Mouse (Mus musculus) T-cell, adult 2 months (primary cell): ENCODE results near the gene Rfx7.
"Not testable (repeated sequence)": the region's sequence is repeated elsewhere in the genome, so short reads cannot be mapped to it uniquely, and the experiment has no call there.

Experiments
- DNase-seq: peaks from one replicate; pipeline ENCODE4 v3.0.0; 2022; ENCODE audit warnings: low spot score

Rfx7 gene

DNA sequence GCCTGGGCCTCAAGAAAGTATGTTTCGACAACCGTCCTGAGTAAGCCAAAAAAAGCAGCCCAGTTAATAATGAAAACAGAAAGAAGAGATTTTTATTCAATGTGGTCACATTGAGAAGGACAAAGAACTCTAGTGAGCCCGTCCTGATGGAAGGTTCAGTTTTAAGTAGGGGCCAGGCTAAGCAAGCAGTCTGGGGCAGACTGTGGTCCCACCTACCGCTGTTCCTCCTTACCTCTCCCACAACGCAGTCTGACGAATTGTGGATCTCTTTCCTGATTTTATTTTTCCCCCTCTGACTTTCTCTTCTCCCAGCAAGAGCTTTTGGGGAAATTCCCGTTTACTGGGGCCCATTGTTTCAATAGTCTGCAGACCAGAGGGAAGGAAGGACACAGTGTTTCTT, 108.6 kb downstream of the Rfx7 start:
- no peak for DNase-seq

DNA sequence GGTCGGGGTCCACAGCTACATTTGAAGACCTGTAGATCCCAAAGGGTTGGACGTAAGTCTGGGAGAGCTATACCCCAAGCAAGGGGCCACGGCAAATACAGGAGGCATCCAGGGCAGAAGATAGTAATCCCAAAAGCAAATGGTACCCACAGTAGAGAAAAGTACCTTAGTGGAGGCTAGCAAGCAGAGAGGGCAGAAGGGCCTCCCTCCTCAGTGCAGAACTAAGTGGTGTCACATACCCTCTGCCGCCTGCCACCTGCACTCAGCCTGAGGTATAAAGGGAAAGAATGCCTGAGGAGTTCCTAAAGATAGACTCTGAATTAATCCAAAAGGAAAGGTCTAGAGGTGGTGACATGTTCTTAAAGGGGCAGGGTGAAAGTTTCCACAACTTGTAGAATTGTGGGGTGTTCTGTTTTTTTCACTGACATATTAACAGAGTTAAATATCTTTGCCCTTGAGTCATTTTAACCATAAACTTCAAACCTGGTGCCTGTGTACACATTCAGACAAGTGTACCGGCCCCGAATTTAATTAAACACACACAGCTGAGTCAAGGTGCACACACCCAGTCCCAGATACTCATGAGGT, 109.1 kb downstream of the Rfx7 start:
- no peak for DNase-seq

DNA sequence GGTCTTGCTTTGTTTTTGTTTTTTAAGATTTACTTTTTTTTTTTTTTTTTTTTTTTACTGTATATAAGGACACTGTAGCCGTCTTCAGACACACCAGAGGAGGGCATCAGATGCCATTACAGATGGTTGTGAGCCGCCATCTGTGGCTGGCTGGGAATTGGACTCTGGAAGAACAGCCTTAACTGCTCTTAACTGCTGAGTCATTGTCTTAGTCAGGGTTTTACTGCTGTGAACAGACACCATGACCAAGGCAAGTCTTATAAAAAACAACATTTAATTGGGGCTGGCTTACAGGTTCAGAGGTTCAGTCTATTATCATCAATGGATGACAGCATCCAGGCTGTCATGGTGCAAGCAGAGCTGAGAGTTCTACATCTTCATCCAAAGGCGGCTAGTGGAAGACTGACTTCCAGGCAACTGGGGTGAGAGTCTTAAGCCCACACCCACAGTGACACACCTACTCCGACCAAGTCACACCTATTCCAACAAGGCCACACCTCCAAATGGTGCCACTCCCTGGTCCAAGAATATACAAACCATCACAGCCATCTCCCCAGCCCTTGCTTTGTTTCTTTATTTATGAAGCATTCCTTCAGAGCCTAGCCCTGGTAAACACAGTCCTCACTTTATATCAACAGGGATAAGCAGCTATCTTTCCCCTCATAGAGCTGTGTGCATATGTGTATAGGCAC, 110.9 kb downstream of the Rfx7 start:
- DNase-seq = not testable (repeated sequence)

DNA sequence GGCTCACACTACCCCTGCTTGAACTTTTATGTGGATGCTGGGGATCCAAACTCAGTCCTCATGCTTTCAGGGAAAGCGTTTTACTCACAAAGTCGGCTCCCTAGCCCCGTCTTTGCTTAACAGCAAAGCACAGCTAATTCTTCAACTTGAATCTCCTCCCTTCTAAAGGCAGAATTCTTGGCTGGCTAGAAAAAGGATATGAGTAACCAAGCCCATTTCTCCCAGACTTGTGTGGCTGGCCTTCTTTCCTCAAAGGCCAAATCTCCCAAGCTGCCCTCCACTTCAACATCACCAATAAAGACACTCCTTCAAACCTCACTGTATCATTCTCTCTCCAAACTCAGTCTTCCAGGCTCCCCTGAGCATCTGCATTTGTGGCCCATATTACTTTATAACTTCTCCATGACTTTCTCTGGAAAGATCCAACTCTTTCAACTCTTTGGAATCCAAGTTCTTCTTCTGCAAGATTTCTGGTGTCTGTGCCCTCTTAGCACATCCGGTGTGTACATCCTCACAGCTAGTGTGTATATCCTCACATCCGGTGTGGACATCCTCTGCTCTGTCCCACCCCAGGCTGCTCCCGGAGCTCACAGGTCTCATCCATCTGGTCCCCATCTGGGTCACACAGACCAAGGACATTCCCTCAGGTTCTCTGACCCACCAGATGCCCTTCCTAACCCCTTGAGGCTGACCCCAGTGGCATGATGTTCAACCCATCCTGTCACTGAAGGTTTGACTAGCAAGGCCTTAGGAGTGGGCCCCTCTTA, 111.8 kb downstream of the Rfx7 start:
- no peak for DNase-seq

DNA sequence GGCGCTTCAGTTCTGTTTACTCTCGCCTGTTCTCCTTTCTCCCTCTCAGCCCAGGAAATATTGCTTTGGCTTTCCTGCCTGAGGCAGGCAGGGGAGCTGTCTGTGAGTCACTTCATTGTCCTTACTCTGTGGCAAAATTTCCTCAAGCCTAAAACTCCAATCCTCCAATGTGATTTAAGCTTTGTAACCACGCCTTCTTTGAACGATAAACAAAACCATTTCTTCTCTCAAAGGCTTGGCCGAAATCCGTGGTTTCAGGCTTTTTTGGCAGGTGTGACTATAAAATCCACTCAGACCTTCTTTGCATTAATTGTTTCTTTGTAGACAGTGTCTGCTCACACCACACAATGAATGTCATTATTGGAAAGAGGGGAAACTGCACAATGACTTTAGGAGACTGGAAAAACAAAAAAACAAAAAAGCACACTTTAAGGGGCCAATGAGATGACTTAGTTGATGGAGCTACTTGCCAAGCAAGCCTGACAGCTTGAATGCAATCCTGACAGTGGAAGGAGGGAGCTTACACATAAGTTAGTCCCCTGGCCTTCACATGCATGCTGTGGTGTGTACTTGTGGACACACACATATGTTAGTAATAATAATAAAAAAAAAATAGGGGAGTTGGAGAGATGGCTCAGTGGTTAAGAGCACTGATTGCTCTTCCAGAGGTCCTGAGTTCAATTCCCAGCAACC, 112.5 kb downstream of the Rfx7 start:
- DNase-seq = no peak

DNA sequence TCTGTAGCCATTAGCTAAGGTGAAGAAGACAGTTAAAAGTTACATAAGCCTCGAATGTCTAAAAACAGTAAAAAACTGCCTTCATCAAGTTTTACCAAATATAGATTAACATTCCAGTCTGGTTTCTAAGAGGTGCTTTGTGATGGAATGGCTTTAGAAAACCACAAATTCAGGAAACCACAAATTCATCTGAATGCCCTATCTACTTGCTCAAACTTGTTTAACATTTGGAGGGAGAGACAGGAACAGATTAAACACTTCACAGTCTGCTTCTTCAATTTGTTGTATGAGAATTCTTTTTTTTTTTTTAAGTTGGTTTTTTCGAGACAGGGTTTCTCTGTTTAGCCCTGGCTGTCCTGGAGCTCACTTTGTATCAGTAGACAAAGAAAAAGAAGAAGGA, 117.7 kb downstream of the Rfx7 start:
- no peak for DNase-seq

DNA sequence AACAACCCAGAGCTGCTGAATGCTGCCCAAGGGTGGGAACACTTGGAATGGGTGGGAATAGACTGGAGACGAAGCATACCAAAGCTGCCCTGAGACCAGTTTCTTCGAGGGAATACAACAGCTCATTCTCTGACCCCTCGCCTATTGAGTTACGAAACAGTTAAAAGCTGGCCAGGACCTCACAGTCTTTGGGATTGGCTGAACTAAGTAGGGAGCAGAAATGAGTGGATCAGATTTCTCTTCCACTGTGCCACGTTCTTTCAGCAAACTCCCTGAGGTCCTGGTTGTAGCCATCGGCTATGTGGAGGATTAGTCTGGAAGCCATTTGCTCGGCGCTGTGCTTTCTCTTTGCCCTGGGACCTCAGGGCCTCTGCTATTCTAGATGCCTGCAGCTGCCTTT, 120.9 kb downstream of the Rfx7 start:
- DNase-seq = no peak

DNA sequence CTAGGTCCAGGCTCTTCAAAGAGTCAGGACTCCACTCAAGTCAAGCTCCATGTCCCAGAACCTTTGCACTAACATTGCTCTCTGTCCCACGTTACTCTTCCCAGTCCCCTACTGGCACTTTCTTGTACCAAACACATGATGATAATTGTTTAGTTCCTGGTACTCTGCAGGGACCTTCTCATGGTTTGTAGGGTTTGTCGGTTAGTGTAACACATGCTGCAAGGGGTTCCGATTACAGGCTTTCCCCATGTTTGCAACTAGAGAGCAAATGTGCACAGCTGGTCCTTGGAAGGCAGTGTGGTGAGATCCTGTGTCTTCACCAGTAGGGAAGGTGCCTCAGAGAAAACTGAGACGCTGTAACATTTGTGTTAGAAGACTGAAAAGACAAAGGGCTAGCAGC, 121.5 kb downstream of the Rfx7 start:
- DNase-seq = no peak

DNA sequence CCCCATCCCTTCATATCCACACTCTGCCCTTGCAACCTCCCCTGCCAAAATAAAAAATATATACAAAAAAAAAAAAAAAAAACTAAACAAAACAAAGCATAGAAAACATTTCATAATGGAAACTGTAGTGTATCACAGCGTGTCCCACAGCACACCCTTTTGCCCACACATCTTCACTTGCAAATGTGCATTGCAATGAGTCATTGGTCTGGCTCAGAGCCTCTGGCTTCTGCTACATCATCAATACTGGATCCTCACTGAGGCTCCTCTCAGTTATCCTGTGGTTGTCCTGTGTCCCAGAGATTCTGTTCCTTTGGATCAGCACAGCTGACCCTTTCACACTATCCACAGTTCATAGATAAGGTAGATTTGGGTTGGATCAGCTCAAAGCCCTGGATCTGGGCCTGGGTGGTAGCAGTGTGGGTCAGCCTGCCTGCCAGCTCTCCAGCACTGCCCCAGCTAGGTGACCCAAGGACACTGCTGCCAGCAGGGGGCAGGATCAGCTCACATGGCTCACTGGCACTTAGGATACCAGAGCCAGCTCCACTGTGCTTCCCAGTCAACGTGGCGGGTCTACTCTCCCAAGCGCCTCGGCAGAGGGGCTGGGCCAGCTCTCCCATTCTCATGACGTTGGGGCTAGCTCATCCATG, 122.7 kb downstream of the Rfx7 start:
- peak; percentile 38 for DNase-seq

DNA sequence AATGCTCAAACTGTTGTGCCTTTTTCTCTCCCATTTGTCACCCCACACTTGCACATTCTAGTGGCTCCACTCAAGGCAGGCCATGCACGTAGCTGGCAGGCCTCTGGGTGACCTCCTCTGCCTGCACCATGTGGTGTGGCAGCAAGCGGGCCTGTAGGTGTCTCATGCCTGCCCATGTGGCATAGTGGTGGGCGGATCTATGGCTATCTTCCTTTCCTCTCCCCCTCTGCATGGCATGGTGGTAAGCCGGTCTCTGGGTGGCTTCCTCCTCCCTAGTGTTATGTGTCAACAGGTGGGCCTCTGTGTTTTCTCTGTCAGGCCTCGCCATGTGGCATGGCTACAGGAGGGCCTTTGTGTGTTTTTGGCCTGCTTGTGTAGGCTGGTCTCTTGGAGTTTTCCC, 123.6 kb downstream of the Rfx7 start:
- no peak for DNase-seq

DNA sequence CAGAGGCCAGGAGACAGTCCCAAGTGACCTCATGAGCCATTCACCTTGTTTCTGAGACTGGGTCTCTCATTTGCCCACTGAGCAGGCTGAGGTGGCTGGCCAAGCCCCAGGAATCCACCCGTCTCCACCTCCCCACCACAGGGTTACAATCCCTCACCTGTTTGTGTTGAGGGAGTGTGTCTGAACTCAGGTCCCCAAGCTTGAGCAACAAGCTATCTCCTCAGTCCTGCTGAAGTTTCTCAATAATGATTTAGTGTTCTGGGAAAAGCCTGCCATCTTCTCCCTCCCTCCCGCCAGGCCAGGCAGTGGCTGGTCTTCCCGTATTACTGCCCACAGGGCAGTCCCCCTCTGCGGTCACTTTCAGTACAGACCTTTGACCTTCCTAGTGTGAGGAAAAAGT, 124.5 kb downstream of the Rfx7 start:
- DNase-seq = no peak

DNA sequence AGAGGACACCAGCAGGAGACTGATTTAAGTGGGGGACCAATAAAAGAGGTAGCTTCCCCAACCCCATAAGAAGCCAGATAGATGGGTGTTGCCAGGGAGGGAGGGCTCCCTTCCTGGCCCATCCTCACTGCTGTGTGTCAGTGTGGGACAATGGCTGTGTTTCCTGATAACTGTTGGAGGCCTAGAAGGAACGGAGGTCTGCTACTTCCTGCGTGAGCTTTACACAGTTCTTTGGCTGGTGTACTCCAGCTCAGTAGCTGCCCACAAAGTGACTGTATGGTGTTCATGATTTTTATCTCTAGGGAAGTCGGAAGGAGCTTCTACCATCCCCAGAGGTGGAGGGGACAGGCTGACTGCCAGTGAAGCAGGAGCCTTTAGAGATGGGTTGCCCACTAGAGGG, 124.9 kb downstream of the Rfx7 start:
- DNase-seq = no peak

DNA sequence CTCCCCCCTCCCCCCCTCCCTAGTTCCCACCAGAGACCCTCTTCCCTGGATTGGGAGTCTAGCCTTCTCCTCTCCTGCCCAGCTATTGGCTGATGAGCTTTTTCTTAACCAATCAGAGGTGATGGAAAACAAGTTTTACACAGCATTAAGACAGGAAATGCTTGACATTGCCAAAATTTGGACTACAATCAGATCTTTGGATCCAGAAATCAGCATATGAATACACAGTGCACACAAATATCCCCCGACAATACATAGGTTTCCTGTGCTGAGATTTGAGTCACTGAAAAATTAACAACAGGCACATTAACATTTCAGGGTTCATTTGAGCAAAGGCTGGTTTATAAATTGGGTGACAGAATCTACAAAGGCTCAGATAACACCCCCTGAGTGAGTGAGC, 125.7 kb downstream of the Rfx7 start:
- DNase-seq = no peak

DNA sequence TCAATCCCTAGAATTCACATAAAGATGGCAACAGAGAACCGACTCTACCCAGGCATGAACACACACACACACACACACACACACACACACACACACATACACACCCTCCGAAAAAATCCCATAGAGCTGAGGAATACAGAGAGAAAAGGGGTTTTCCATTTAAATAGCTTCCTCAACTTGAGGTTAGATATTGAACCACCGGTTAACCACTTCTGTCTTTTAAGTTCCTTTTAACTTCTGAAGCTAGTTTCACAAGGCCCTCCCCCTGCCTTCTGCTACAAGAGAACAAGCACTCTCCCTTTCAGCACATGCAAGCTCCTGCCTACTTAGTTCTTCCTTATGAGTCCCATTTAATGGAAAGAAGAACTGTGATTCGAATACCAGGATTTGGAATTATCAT, 128.1 kb downstream of the Rfx7 start:
- peak; percentile 79 for DNase-seq

DNA sequence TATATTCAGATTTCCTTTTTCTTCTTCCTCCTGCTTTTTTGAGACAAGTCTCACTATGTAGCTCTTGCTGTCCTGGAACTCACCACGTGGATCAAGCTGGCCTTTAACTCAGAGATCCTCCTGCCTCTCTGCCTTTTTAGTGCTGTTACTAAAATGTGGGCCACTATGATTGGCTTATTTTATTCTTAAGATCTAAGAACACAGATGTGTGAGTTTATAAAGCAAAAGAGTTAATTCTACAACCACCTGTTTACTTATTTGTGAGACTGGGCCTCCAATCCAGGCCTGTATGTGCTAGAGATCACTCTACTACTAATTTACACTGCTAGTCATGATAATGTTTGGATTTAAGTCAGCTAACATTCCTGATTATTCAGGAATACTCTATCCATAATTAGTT, 128.9 kb downstream of the Rfx7 start:
- no peak for DNase-seq

DNA sequence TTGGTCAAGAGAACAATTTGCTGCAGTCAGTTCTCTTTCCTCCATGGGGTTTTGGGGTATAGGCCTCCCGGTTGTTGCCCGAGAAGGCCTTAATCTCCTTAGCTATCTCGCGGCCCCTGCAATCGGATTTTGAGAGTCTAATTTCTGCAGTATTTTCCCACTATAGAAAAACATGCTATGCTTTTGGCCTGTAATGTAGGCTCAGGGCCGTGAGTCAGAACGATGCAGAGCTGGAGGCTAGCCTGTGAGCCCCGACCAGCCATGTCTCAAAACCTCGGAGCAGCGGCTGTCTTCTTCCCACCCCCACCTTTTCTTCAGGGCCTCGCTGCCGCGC, 129.5 kb downstream of the Rfx7 start:
- no peak for DNase-seq

DNA sequence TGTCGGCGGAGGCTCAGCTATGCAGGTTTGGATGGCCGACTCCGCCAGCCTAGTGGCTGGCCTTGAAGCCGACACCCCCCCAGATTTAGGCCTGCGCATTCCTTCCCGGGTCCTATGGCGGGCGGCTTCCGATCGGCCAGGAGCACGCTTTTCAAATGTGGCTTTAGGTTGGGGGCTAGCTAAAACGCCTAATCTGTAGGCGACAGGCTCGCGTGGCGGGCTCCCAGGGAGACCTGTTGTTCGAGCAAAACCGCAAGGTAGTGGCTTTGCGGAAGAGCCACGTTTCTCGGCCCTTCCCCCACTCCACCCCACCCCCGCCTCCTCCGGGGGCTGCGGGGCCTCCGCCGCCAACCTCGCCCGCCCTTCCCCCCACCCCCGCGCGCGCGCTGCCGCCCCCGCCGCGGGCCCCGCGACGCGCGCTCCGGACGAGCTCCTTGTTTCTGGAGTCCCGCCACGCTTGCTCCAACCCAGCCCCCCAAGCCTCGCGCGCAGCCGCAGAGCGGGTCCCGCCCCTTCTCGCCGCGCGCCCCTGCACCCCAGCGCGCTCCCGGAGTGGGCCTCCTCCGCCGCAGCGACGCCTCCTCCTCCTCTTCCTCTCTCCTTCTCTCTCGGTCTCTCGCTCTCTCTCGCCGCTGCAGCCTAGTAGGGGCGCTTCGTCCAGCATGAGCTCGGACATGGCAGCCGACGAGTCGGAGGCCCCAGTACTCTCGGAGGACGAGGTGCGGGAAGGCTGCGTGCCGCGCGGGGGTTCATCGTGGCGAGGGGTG, 130.0 kb downstream of the Rfx7 start, which contains the start of gene Nedd4:
Nedd4 (plus strand) TSS at position 452 of the 767 bp plus-strand sequence.
- peak; percentile 74 for DNase-seq

DNA sequence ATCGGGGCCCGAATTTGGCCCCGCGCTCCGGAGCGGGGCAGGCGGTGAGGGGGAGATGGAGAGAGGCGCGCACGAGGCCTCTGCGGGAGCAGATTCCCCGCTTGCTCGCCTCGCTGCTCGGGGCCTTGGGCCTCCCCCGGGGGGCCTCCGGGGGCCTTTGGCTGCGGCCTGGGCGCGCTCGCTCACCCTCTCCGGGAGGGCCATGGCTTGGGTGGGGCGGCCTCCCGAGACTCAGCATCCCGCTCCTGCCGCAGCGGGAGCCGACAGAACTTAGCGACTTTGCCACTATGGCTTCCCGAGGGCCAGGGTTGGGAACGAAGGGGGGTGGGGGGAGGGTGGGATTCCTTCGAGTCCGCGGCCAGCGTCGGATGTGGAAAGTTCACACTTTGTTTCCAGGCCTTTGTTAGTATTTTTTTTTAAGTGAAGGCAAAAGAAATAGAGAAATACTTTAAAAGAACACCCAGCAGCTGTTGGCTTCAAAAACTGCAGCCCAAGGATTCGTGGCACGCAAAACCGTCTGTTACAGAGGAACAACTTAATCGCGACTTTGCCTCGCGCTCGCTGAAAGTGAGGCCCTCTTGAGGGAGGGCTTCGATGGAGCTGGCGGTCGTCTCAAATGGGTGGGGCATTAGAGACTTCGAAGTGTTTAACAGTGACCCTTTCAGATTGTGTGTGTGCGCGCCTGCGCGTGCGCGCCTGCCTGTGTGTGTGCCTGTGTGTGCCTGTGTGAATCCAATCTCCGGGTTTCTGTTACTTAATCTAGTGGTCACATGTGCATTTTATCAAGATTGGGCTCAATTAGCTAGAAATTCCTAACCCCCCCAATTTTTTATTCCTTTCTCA, 130.9 kb downstream of the Rfx7 start:
- peak; percentile 17 for DNase-seq

DNA sequence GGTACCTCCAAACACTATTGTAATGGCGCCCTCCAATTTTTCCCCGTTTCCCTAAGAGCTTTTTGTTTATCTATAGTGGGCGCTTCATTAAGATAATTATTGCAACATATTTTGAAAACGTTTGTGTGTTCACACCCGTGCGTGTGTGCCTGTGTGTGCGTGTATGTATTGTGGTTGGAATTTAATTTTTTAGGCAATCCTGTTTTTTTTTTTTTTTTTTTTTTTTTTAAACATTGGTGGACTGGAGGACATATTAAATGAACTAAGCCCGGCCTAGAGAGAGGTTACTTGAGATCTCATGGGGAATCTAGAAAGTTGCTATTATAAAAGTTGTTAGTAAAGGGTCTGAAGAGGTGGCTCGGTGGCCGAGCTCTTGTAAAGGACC, 131.5 kb downstream of the Rfx7 start:
- no peak for DNase-seq
